Mouse (Mus musculus) gastrocnemius, postnatal 10 days (tissue): ENCODE measurements around the gene Cd55b. TPM values are rescaled to one million over a fixed set of nuclear protein-coding genes. Genes with fewer than 3 reads are reported as not detected.

Source experiments
- total RNA-seq, 2 experiments: library from RNA; stranded (reverse); gene quantifications; 2 replicates each; pipeline ENCODE4 v1.2.3; 2021

The Cd55b gene
- total RNA-seq, 2 experiments from 2014 or later = 0.45 TPM; not detected in 1

Other genes starting within 250 kb of the Cd55b start
- 10 to 100 TPM; 25.6 to 38.3 TPM for gene Cd55, start 39.7 kb upstream of the Cd55b start, total RNA-seq
- gene Zp3r, start 206.6 kb upstream of the Cd55b start, total RNA-seq = not detected
- gene C4bp, start 238.6 kb upstream of the Cd55b start, total RNA-seq = under 1 TPM in 1 of 2 experiments, not detected in 1; 0.11 TPM